Mouse (Mus musculus) bone marrow macrophage, adult 2 months (primary cell): ENCODE data around the gene Mcemp1. TPM values are rescaled to one million over a fixed set of nuclear protein-coding genes. Genes with fewer than 3 reads are reported as not detected.

Source experiments
- H3K27ac ChIP-seq: 2 replicates; pipeline ENCODE4 v1.5.1; 2012; ENCODE audit warnings: low read depth, low read length; ENCODE audit not compliant: insufficient read depth
- H3K4me1 ChIP-seq: 2 replicates; pipeline ENCODE4 v1.6.1; 2012; ENCODE audit warnings: low read length; ENCODE audit not compliant: control insufficient read depth, insufficient read depth
- H3K4me3 ChIP-seq: 2 replicates; pipeline ENCODE4 v1.5.1; 2012; ENCODE audit warnings: mild to moderate bottlenecking, low read length, moderate library complexity; ENCODE audit not compliant: insufficient read depth
- CTCF ChIP-seq: IDR thresholded peaks from 2 replicates; pipeline ENCODE4 v1.5.1; 2012; ENCODE audit warnings: low read depth, mild to moderate bottlenecking, low read length, moderate library complexity
- POLR2A ChIP-seq: IDR thresholded peaks from 2 replicates; pipeline ENCODE4 v1.6.1; 2012; ENCODE audit warnings: mild to moderate bottlenecking, low read depth, low read length, borderline replicate concordance
- polyA plus RNA-seq: library from polyadenylated mRNA; stranded (reverse); fragments of >200 nt; gene quantifications from 2 replicates; pipeline ENCODE4 v1.2.4, GENCODE M21; 2012; ENCODE audit not compliant: missing spikeins, insufficient read depth, insufficient read length

Gene Mcemp1
- polyA plus RNA-seq, 1 experiment = 2.0 TPM

GRCm38 (mm10) chr8:3646824-3647531, 18.6 kb upstream of the Mcemp1 start:
- TF ChIP-seq CTCF = no peak
- H3K4me3 ChIP-seq = no peak overlapping the region
- H3K27ac ChIP-seq = peak overlapping the region; percentile 96
- peaks cover 31% of the 10 kb centered on the region for H3K4me1 ChIP-seq

- Histone ChIP-seq H3K4me1 (peaks cover 31% of the 10 kb centered on the region), H3K27ac (peak overlapping the region; percentile 96), H3K4me3 (no peak overlapping the region)
- no peak for TF ChIP-seq POLR2A
- TF ChIP-seq CTCF = no peak
Observed at GRCm38 (mm10) chr8:3647561-3647960, 18.0 kb upstream of the Mcemp1 start.

GRCm38 (mm10) chr8:3648268-3648667, 17.3 kb upstream of the Mcemp1 start:
- Histone ChIP-seq H3K4me3 (peak overlapping the region; percentile 55), H3K27ac (peak overlapping the region; percentile 96), H3K4me1 (peaks cover 34% of the 10 kb centered on the region)
- no peak for TF ChIP-seq POLR2A
- no peak for TF ChIP-seq CTCF

DNA sequence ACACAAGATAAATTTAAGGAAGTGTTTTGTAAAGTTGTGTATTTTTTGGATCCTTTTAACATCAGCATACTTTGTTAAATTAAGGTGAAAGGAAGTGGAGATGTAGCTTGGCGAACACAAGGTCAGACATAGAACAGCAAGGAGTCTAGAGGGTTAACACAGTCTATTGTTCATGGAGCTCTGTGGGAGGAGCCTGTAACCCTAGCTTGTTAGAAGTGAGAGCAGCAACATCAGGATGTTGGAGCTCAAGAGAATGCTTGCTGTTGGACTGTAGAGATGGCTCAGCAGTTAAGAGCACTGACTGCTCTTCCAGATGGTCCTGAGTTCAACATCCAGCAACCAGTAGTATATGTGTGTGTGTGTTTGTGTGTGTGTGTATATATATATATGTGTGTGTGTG, 16.6 kb upstream of the Mcemp1 start:
- Histone ChIP-seq H3K27ac (peak overlapping the region; percentile 96), H3K4me3 (peak overlapping the region; percentile 55), H3K4me1 (peaks cover 35% of the 10 kb centered on the region)
- no peak for TF ChIP-seq CTCF
- no peak for TF ChIP-seq POLR2A

DNA sequence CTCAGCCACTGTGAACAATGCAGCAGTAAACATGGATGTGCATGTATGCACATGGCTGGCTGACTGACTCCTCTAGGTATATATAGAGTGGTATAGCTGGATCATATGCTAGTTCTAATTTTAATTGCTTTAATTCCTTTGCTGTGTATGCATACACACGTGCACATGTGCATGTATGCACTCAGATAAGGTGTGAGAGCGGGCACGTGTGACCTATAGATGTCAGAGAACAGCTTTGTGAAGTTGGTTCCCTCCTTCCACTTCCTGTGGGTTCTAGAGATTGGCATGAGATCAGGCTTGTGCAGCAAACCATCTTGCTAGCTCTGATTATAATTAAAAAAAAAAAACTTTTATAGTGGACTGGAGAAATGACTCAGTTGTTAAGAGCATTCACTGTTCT, 12.7 kb upstream of the Mcemp1 start:
- Histone ChIP-seq H3K27ac (no peak overlapping the region), H3K4me1 (peaks cover 17% of the 10 kb centered on the region), H3K4me3 (no peak overlapping the region)
- no peak for TF ChIP-seq POLR2A
- TF ChIP-seq CTCF = no peak

- Histone ChIP-seq H3K4me1 (peaks cover 19% of the 10 kb centered on the region), H3K27ac (no peak overlapping the region), H3K4me3 (no peak overlapping the region)
- TF ChIP-seq POLR2A = no peak
- TF ChIP-seq CTCF = no peak
Observed at GRCm38 (mm10) chr8:3654726-3655508, 10.6 kb upstream of the Mcemp1 start.

GRCm38 (mm10) chr8:3655526-3655925, 10.0 kb upstream of the Mcemp1 start, which contains the start of gene Retn:
Retn (plus strand) TSS chr8:3655770.
- H3K27ac ChIP-seq = no peak within 1 kb of the TSS
- H3K4me3 ChIP-seq = no peak within 1 kb of the TSS
- H3K4me1 ChIP-seq = peaks cover 24% of the 10 kb centered on the region
- TF ChIP-seq POLR2A (no peak), CTCF (no peak)

GRCm38 (mm10) chr8:3656725-3657381, 8.7 kb upstream of the Mcemp1 start:
- Histone ChIP-seq H3K4me3 (no peak overlapping the region), H3K4me1 (peaks cover 34% of the 10 kb centered on the region), H3K27ac (no peak overlapping the region)
- TF ChIP-seq POLR2A (no peak), CTCF (no peak)

GRCm38 (mm10) chr8:3660889-3661288, 4.7 kb upstream of the Mcemp1 start:
- no peak overlapping the region for H3K4me3 ChIP-seq
- peak overlapping the region; percentile 5; the same call in 1 of the 2 replicates for H3K27ac ChIP-seq

More at GRCm38 (mm10) chr8:3660889-3661288, 4.7 kb upstream of the Mcemp1 start:
- H3K4me1 ChIP-seq = peaks cover 48% of the 10 kb centered on the region
- TF ChIP-seq POLR2A = no peak
- no peak for TF ChIP-seq CTCF
